Mouse (Mus musculus) forebrain, embryonic 10.5 days (tissue): ENCODE results near the gene Atf3. TPM values are rescaled to one million over a fixed set of nuclear protein-coding genes. Genes with fewer than 3 reads are reported as not detected.

Experiments used
- DNase-seq: peaks from one replicate; pipeline ENCODE4 v3.0.0-alpha.2; 2017; ENCODE audit warnings: low spot score; ENCODE audit errors: extremely low spot score
- H3K27ac ChIP-seq: fragments of 300-500 bp; sonication (generic); 2 replicates; pipeline ENCODE4 v1.5.1; 2016; ENCODE audit warnings: mild to moderate bottlenecking
- H3K27me3 ChIP-seq: fragments of 300-500 bp; sonication (generic); 2 replicates; pipeline ENCODE4 v1.6.1; 2016; ENCODE audit warnings: mild to moderate bottlenecking; ENCODE audit not compliant: poor library complexity, severe bottlenecking
- H3K36me3 ChIP-seq: fragments of 300-500 bp; sonication (generic); replicated peaks from 2 replicates; pipeline ENCODE4 v1.6.1; 2016; ENCODE audit warnings: mild to moderate bottlenecking, moderate library complexity
- H3K4me1 ChIP-seq: fragments of 300-500 bp; sonication (generic); 2 replicates; pipeline ENCODE4 v1.6.1; 2016
- H3K4me3 ChIP-seq: fragments of 300-500 bp; sonication (generic); 2 replicates; pipeline ENCODE4 v1.5.1; 2016; ENCODE audit warnings: mild to moderate bottlenecking, moderate library complexity
- H3K9me3 ChIP-seq: fragments of 300-500 bp; sonication (generic); 2 replicates; pipeline ENCODE4 v1.6.1; 2016; ENCODE audit warnings: mild to moderate bottlenecking, moderate library complexity
- WGBS: fragments of 180-500 bp; shearing (Covaris S2); methylation state at CpG from one replicate; pipeline ENCODE4 v1.1.7; 2016; 5-methylcytosine and 5-hydroxymethylcytosine counted together
- polyA plus RNA-seq: library from polyadenylated mRNA; unstranded; fragments of >200 nt; fragmentation: Nextera tagmentation; extraction: Ambion mirVana; gene quantifications from 2 replicates; pipeline ENCODE4 v1.2.1, GENCODE M21; 2016

The Atf3 gene
- polyA plus RNA-seq, 1 experiment from 2014 or later = 2.9 TPM

- H3K27ac ChIP-seq = no peak overlapping the region
- no peak overlapping the region for H3K4me3 ChIP-seq
- 87% methylated on average over 3 of the region's 3 CpGs for WGBS
- no peaks in the 10 kb centered on the region for H3K27me3 ChIP-seq
- H3K4me1 ChIP-seq = peaks cover 7% of the 10 kb centered on the region
- H3K36me3 ChIP-seq = peaks cover 5% of the 10 kb centered on the region; the same call in 1 of the 2 replicates
- DNase-seq = no peak
- H3K9me3 ChIP-seq = peaks cover 12% of the 10 kb centered on the region
Measured at GRCm38 (mm10) chr1:191249975-191250374, 32.1 kb upstream of the Atf3 start.

- H3K27ac ChIP-seq = no peak overlapping the region
- H3K4me1 ChIP-seq = no peaks in the 10 kb centered on the region
- peaks cover 5% of the 10 kb centered on the region; the same call in 1 of the 2 replicates for H3K36me3 ChIP-seq
- no peaks in the 10 kb centered on the region for H3K27me3 ChIP-seq
- H3K4me3 ChIP-seq = no peak overlapping the region
- no peak for DNase-seq
- 77% methylated on average over 1 of the region's 1 CpGs for whole genome bisulfite sequencing
- H3K9me3 ChIP-seq = peaks cover 12% of the 10 kb centered on the region
Measured at GRCm38 (mm10) chr1:191248423-191248822, 30.6 kb upstream of the Atf3 start.

GRCm38 (mm10) chr1:191247561-191247960 is 29.7 kb upstream of the Atf3 start:
- Histone ChIP-seq H3K9me3 (peaks cover 12% of the 10 kb centered on the region), H3K4me3 (no peak overlapping the region), H3K36me3 (peaks cover 5% of the 10 kb centered on the region; the same call in 1 of the 2 replicates), H3K27me3 (no peaks in the 10 kb centered on the region), H3K27ac (no peak overlapping the region), H3K4me1 (no peaks in the 10 kb centered on the region)
- 92% methylated on average over 1 of the region's 1 CpGs for WGBS
- DNase-seq = no peak

GRCm38 (mm10) chr1:191243855-191244254 is 26.0 kb upstream of the Atf3 start:
- peaks cover 5% of the 10 kb centered on the region; the same call in 1 of the 2 replicates for H3K36me3 ChIP-seq
- no peak overlapping the region for H3K27ac ChIP-seq
- H3K4me3 ChIP-seq = no peak overlapping the region
- H3K9me3 ChIP-seq = peaks cover 12% of the 10 kb centered on the region
- peaks cover 7% of the 10 kb centered on the region; the same call in 1 of the 2 replicates for H3K4me1 ChIP-seq
- 91% methylated on average over 4 of the region's 4 CpGs for WGBS
- no peak for DNase-seq
- H3K27me3 ChIP-seq = no peaks in the 10 kb centered on the region

- Histone ChIP-seq H3K27ac (no peak overlapping the region), H3K27me3 (no peaks in the 10 kb centered on the region), H3K4me3 (no peak overlapping the region), H3K36me3 (peaks cover 5% of the 10 kb centered on the region; the same call in 1 of the 2 replicates), H3K9me3 (peaks cover 12% of the 10 kb centered on the region), H3K4me1 (peaks cover 7% of the 10 kb centered on the region; the same call in 1 of the 2 replicates)
- WGBS = 79% methylated on average over 12 of the region's 12 CpGs
- DNase-seq = no peak
Measured at GRCm38 (mm10) chr1:191242065-191242698, 24.3 kb upstream of the Atf3 start.

- no peak for DNase-seq
- H3K27ac ChIP-seq = no peak overlapping the region
- peaks cover 5% of the 10 kb centered on the region; the same call in 1 of the 2 replicates for H3K36me3 ChIP-seq
- H3K9me3 ChIP-seq = peaks cover 6% of the 10 kb centered on the region
- peaks cover 7% of the 10 kb centered on the region; the same call in 1 of the 2 replicates for H3K4me1 ChIP-seq
- WGBS = 95% methylated on average over 1 of the region's 1 CpGs
- no peaks in the 10 kb centered on the region for H3K27me3 ChIP-seq
- H3K4me3 ChIP-seq = no peak overlapping the region
Measured at GRCm38 (mm10) chr1:191241574-191241973, 23.7 kb upstream of the Atf3 start.

GRCm38 (mm10) chr1:191239602-191240001 is 21.8 kb upstream of the Atf3 start:
- peaks cover 7% of the 10 kb centered on the region; the same call in 1 of the 2 replicates for H3K4me1 ChIP-seq
- H3K36me3 ChIP-seq = no peaks in the 10 kb centered on the region
- H3K27me3 ChIP-seq = no peaks in the 10 kb centered on the region
- H3K27ac ChIP-seq = no peak overlapping the region
- no peak for DNase-seq
- 91% methylated on average over 4 of the region's 4 CpGs for WGBS
- no peaks in the 10 kb centered on the region for H3K9me3 ChIP-seq
- no peak overlapping the region for H3K4me3 ChIP-seq

- 88% methylated on average over 6 of the region's 6 CpGs for WGBS
- Histone ChIP-seq H3K36me3 (0 out of 2 replicates have a peak, but pooled peaks cover 4% of the 10 kb centered on the region), H3K4me1 (no peaks in the 10 kb centered on the region), H3K4me3 (no peak overlapping the region), H3K9me3 (0 out of 2 replicates have a peak, but pooled peaks cover 6% of the 10 kb centered on the region), H3K27ac (no peak overlapping the region), H3K27me3 (no peaks in the 10 kb centered on the region)
- no peak for DNase-seq
Measured at GRCm38 (mm10) chr1:191235788-191236542, 18.1 kb upstream of the Atf3 start.

GRCm38 (mm10) chr1:191234837-191235236 is 17.0 kb upstream of the Atf3 start:
- Histone ChIP-seq H3K27ac (no peak overlapping the region), H3K9me3 (0 out of 2 replicates have a peak, but pooled peaks cover 6% of the 10 kb centered on the region), H3K4me3 (no peak overlapping the region), H3K4me1 (no peaks in the 10 kb centered on the region), H3K27me3 (no peaks in the 10 kb centered on the region), H3K36me3 (0 out of 2 replicates have a peak, but pooled peaks cover 4% of the 10 kb centered on the region)
- DNase-seq = no peak
- 88% methylated on average over 4 of the region's 4 CpGs for WGBS

GRCm38 (mm10) chr1:191230355-191230931 is 12.6 kb upstream of the Atf3 start:
- H3K36me3 ChIP-seq = 0 out of 2 replicates have a peak, but pooled peaks cover 4% of the 10 kb centered on the region
- H3K4me3 ChIP-seq = no peak overlapping the region
- peaks cover 1% of the 10 kb centered on the region for H3K4me1 ChIP-seq
- H3K27me3 ChIP-seq = no peaks in the 10 kb centered on the region
- WGBS = 83% methylated on average over 6 of the region's 6 CpGs
- 0 out of 2 replicates have a peak, but pooled peaks cover 6% of the 10 kb centered on the region for H3K9me3 ChIP-seq
- DNase-seq = no peak
- no peak overlapping the region for H3K27ac ChIP-seq

GRCm38 (mm10) chr1:191226570-191226969 is 8.7 kb upstream of the Atf3 start:
- no peak overlapping the region for H3K4me3 ChIP-seq
- no peak for DNase-seq
- H3K27ac ChIP-seq = no peak overlapping the region
- 0 out of 2 replicates have a peak, but pooled peaks cover 3% of the 10 kb centered on the region for H3K9me3 ChIP-seq
- H3K4me1 ChIP-seq = peaks cover 21% of the 10 kb centered on the region
- no peaks in the 10 kb centered on the region for H3K27me3 ChIP-seq
- 0 out of 2 replicates have a peak, but pooled peaks cover 2% of the 10 kb centered on the region for H3K36me3 ChIP-seq
- WGBS = 87% methylated on average over 2 of the region's 2 CpGs

GRCm38 (mm10) chr1:191225771-191226170 is 7.9 kb upstream of the Atf3 start:
- Histone ChIP-seq H3K27ac (no peak overlapping the region), H3K9me3 (no peaks in the 10 kb centered on the region), H3K27me3 (no peaks in the 10 kb centered on the region), H3K36me3 (no peaks in the 10 kb centered on the region), H3K4me1 (peaks cover 21% of the 10 kb centered on the region), H3K4me3 (no peak overlapping the region)
- WGBS = 90% methylated on average over 2 of the region's 2 CpGs
- no peak for DNase-seq
